Mouse (Mus musculus): ENCODE results near the gene Pinlyp. TPM values are rescaled to one million over a fixed set of nuclear protein-coding genes. Genes with fewer than 3 reads are reported as not detected.
"Not testable (repeated sequence)": the region's sequence is repeated elsewhere in the genome, so short reads cannot be mapped to it uniquely, and the experiment has no call there.

Pinlyp gene
- polyA plus RNA-seq, 1 experiment from 2014 or later = not detected

DNA sequence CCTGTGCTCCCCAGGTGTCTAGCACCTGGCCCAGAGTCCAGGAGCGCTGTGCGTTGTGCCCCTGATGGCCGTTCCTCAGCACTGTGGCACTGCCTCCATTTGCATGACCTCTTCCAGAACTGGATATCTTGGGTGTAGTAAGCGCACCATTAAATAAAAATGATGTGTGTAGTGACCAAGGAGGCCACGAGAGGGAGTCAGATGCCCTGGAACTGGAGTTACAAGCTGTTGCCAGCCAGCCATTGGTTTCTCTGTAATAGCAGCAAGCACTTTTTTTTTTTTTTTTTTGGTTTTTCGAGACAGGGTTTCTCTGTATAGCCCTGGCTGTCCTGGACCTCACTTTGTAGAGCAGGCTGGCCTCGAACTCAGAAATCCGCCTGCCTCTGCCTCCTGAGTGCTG, 29.6 kb downstream of the Pinlyp start:
- H3K36me3 ChIP-seq (replicated peaks) = peaks cover 77% of the 10 kb centered on the region
- H3K27ac ChIP-seq; H3K4me3 ChIP-seq; H3K9me3 ChIP-seq; H3K4me1 ChIP-seq; H3K27me3 ChIP-seq (ENCODE audit: poor library complexity, severe bottlenecking); DNase-seq (ENCODE audit: extremely low spot score, low spot score): not testable (repeated sequence)
- WGBS = 65% methylated on average over 8 of the region's 8 CpGs

DNA sequence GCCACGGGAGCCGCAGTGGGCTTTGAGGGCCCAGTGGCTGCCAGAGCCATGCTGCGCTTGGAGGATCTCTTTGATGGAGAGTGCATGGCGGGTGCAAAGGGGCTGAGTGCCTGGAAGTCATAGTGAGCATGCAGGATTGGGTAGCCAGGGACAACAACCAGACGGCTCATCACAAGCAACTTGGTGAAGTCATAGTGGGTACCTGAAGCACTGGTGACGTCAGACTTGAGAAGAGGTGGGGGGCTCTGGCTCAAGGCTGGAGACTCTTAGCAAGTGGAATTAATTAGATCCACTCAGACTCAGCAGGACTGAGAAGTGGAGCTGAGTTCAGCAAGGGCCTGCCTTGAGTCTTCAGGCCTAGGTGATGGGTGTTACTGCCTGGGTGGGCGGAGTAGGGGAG, 33.6 kb downstream of the Pinlyp start, which contains the start of gene AC161166.1:
Gene AC161166.1 (minus strand): TSS at position 101 of the 400 bp plus-strand sequence.
- 90% methylated on average over 7 of the region's 7 CpGs for WGBS
- DNase-seq (ENCODE audit: extremely low spot score, low spot score) = no peak
- peaks cover 19% of the 10 kb centered on the region for H3K4me1 ChIP-seq
- no peaks in the 10 kb centered on the region for H3K9me3 ChIP-seq
- H3K27me3 ChIP-seq (ENCODE audit: poor library complexity, severe bottlenecking) = no peaks in the 10 kb centered on the region
- peaks cover 74% of the 10 kb centered on the region for H3K36me3 ChIP-seq (replicated peaks)
- H3K27ac ChIP-seq = no peak within 1 kb of the TSS
- H3K4me3 ChIP-seq = no peak within 1 kb of the TSS

DNA sequence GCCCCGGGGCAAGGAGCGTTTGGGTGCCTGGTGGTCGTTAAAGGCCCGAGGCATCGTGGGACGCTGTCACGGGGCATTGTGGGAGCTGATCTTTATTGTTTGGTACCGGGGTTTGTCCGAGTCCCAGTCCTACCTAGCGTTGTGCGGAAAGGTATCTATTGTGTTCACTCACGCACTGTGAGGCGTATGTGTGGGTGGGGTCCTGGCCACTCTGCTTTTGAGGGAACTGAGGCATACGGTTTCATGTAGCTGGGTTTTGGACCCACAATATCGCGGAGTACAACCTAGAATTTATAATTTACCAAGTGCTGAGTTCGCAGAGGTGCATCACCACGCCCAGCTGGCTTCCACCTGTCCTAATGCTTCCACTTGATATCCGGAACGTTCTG, 38.2 kb downstream of the Pinlyp start:
- Histone ChIP-seq H3K4me1 (peaks cover 48% of the 10 kb centered on the region), H3K9me3 (no peaks in the 10 kb centered on the region), H3K4me3 (peak overlapping the region; percentile 75), H3K27me3 (ENCODE audit: poor library complexity, severe bottlenecking) (peaks cover 13% of the 10 kb centered on the region), H3K36me3 (replicated peaks) (peaks cover 34% of the 10 kb centered on the region), H3K27ac (peak overlapping the region; percentile 100)
- DNase-seq (ENCODE audit: extremely low spot score, low spot score) = peak; percentile 44
- 1% methylated on average over 20 of the region's 20 CpGs for WGBS

DNA sequence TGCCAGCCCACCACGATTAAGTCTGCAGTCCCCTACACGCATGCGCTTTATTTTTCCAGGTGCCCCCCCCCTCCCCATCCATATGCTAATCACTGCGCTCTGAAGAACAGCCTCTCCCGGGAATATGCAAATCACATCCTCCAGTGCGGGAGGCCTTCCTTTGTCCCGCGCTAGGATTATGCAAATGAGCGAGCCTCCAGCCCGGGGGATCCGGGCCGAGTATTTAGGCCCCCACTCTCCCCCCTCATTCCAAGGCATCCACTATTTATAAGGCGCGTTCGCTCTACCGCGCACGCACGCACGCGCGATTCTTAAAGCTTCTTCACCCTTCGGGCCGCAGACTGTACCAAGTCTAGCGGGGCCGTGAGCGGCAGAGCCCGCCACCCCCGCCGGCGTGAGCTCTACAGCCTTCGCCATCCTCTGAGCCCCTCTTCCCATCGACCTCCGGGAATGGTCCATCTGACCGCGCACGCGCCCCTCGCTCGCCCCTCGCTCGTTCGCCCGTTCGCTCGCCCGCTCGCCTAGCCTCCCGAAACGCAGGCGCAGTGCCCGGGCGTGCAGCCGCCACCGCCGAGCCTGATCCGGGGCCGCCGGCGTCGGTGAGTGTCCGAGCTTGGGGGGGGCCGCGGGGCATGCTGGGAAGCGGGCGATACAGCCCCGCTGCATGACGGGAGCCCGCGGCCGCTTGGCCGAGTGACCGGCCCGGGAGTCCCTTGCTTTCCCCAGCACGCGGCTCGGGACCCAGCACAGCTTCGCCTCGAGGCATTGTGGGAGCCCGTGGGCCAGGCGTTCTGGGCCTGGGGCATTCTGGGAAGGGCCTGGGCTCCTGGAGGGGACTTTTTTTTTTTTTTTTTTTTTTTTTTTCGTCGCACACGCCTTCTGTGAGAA, 38.8 kb downstream of the Pinlyp start, which contains the start of gene Zfp428:
Gene Zfp428 (plus strand): TSS at position 169 of the 888 bp plus-strand sequence.
- peak within 1 kb of the TSS; percentile 75 for H3K4me3 ChIP-seq
- under 1% methylated on average over 84 of the region's 84 CpGs for WGBS
- peaks cover 20% of the 10 kb centered on the region for H3K27me3 ChIP-seq (ENCODE audit: poor library complexity, severe bottlenecking)

DNA sequence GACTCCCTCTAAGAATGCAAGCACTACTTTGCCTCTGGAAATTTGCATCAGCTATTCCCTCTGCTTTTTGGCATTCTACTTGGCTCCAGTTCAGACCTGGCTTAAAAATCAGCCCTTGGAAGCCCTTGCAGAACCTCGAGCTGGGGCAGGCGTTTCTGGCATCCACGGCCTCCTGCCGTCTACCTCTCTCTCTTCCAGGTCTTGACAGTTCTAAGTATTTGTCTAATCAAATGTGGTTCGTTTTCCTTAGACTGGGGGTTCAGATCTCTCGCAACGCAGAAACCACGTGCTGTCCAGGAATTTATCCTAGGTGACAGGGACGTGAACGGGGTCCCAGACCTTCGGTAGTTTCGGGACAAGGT, 39.5 kb downstream of the Pinlyp start:
- Histone ChIP-seq H3K27me3 (ENCODE audit: poor library complexity, severe bottlenecking) (peaks cover 26% of the 10 kb centered on the region), H3K9me3 (peaks cover under 1% of the 10 kb centered on the region; the same call in 1 of the 2 replicates), H3K36me3 (replicated peaks) (peaks cover 34% of the 10 kb centered on the region), H3K4me3 (peak overlapping the region; percentile 75), H3K4me1 (peaks cover 48% of the 10 kb centered on the region), H3K27ac (peak overlapping the region; percentile 100)
- WGBS = under 1% methylated on average over 12 of the region's 12 CpGs
- DNase-seq (ENCODE audit: extremely low spot score, low spot score) = no peak

More for the DNA sequence above, 38.8 kb downstream of the Pinlyp start, which contains the start of gene Zfp428:
- Histone ChIP-seq H3K9me3 (no peaks in the 10 kb centered on the region), H3K27ac (peak within 1 kb of the TSS; percentile 100), H3K36me3 (replicated peaks) (peaks cover 34% of the 10 kb centered on the region), H3K4me1 (peaks cover 48% of the 10 kb centered on the region)
- peak; percentile 91 for DNase-seq (ENCODE audit: extremely low spot score, low spot score)

DNA sequence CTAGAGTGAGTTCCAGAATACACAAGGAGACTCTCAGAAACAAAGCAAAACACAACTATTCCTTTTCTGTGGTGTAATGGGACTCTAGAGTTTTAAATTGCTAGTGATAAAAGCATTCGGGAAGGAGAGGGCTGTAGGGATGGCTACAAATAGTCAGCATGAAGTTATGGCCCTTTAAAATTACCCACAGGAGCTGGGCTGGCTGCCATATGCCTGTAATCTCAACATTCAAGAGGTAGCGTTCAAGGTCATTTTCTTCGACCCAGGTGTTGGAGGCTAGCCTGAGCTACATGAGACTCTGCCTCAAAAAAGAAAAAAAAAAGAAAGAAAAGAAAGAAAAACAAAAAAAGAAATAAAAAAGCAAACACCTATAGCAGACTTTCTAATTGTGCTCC, 39.9 kb downstream of the Pinlyp start:
- H3K27ac ChIP-seq = peak overlapping the region; percentile 100
- H3K36me3 ChIP-seq (replicated peaks) = peaks cover 34% of the 10 kb centered on the region
- H3K9me3 ChIP-seq = peaks cover 5% of the 10 kb centered on the region
- H3K27me3 ChIP-seq (ENCODE audit: poor library complexity, severe bottlenecking) = peaks cover 30% of the 10 kb centered on the region
- WGBS = 26% methylated on average over 3 of the region's 3 CpGs
- no peak for DNase-seq (ENCODE audit: extremely low spot score, low spot score)
- H3K4me3 ChIP-seq = peak overlapping the region; percentile 75
- H3K4me1 ChIP-seq = peaks cover 48% of the 10 kb centered on the region

DNA sequence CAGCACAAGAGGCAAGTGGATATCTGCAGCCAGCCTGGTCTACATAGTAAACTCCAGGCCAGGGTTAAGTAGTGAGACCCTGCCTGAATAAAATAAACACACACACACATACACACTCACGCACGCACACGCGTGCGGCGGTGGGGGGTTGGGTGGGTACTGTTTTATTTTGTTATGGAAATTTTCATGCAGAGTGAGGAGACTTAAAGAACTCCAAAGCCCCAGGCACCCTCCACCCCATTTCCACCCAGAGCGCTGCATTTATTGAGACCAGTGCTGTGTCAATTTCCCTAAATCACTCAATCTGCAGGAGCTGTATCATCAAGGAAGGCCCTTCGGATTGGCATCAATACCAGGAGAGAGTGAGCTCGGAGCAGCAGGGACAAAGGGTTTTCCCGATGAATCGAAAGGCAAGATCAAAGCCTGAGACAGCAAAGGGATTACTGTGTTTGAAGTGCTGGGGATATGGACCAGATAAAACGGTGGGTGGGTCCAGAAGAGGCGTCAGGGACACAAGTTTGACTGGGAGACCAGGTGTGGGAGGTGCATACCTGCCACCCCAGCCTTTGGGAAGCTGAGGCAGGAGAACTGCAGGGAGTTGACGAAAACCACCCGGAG, 40.4 kb downstream of the Pinlyp start:
- Histone ChIP-seq H3K9me3 (peaks cover 10% of the 10 kb centered on the region), H3K27ac (peak overlapping the region; percentile 100), H3K27me3 (ENCODE audit: poor library complexity, severe bottlenecking) (peaks cover 35% of the 10 kb centered on the region), H3K4me3 (peak overlapping the region; percentile 75; the same call in 1 of the 2 replicates), H3K4me1 (peaks cover 48% of the 10 kb centered on the region), H3K36me3 (replicated peaks) (peaks cover 34% of the 10 kb centered on the region)
- 16% methylated on average over 15 of the region's 15 CpGs for WGBS
- no peak for DNase-seq (ENCODE audit: extremely low spot score, low spot score)

DNA sequence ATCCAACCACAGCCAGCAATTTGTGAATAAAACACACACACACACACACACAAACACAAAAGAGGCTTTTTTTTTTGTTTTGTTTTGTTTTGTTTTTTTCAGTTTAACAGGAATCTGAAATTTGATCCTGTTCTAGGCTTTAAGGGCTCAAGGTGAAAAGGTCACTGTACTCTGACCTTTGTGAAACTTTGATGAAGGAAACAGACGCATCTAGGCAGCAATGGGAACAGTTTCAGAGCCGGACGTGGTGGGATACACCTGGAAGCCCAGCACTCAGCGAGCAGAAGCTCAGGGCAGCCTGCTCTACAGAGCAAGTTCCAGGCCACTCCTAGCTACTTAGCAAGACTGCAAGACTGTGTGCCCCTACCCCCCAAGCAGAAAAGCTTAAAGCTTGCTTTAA, 41.0 kb downstream of the Pinlyp start:
- Histone ChIP-seq H3K4me3 (no peak overlapping the region), H3K4me1 (peaks cover 54% of the 10 kb centered on the region), H3K27ac (0 out of 2 replicates have a peak overlapping the region, but pooled peaks have one; percentile 100), H3K36me3 (replicated peaks) (peaks cover 34% of the 10 kb centered on the region), H3K9me3 (peaks cover 11% of the 10 kb centered on the region), H3K27me3 (ENCODE audit: poor library complexity, severe bottlenecking) (peaks cover 42% of the 10 kb centered on the region)
- no peak for DNase-seq (ENCODE audit: extremely low spot score, low spot score)
- 12% methylated on average over 4 of the region's 4 CpGs for WGBS

DNA sequence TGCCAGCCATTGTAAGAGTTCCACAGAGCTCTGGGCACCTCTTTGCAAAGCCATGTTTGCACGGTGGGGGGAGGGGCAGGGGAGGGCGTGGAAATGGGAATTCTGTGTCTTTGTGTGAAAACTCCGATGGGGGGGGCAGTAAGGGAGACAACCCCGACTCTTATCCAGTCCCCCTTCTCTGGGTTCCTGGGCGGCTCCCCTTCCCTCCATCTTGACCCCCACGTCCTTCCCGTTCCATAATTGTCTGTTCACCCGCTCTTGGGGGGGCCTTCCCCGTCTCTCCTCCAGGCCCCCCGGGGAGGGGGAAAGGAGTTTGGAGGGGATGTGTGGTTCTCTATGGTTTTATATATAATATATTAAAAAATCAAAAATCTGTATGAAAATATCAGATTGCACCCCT, 41.9 kb downstream of the Pinlyp start:
- H3K27ac ChIP-seq = peak overlapping the region; percentile 40; the same call in 1 of the 2 replicates

DNA sequence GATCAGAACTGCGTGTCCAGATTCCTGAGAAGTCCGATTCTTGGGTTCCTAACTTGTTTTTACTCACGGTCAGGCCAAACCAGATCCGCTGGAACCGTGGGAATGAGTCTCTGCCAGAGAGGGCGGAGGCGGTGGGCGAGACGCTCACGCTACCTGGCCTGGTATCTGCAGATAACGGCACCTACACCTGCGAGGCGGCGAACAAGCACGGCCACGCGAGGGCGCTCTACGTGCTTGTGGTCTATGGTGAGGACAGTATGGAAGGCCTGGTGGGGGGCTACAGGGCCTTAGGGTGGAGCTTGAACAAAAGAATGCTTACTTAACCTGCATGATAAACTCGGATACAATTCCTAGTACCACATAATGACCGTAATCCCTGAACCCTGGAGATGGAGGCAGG, 44.4 kb downstream of the Pinlyp start:
- Histone ChIP-seq H3K27me3 (ENCODE audit: poor library complexity, severe bottlenecking) (peaks cover 68% of the 10 kb centered on the region), H3K36me3 (replicated peaks) (peaks cover 39% of the 10 kb centered on the region), H3K9me3 (peaks cover 11% of the 10 kb centered on the region), H3K4me3 (no peak overlapping the region), H3K4me1 (peaks cover 44% of the 10 kb centered on the region), H3K27ac (no peak overlapping the region)
- no peak for DNase-seq (ENCODE audit: extremely low spot score, low spot score)
- whole genome bisulfite sequencing = 46% methylated on average over 21 of the region's 21 CpGs

More for the DNA sequence above, 41.9 kb downstream of the Pinlyp start:
- 19% methylated on average over 10 of the region's 10 CpGs for WGBS
- peaks cover 51% of the 10 kb centered on the region for H3K27me3 ChIP-seq (ENCODE audit: poor library complexity, severe bottlenecking)
- peaks cover 11% of the 10 kb centered on the region for H3K9me3 ChIP-seq
- no peak overlapping the region for H3K4me3 ChIP-seq
- peaks cover 59% of the 10 kb centered on the region for H3K4me1 ChIP-seq
- peaks cover 39% of the 10 kb centered on the region for H3K36me3 ChIP-seq (replicated peaks)
- no peak for DNase-seq (ENCODE audit: extremely low spot score, low spot score)

DNA sequence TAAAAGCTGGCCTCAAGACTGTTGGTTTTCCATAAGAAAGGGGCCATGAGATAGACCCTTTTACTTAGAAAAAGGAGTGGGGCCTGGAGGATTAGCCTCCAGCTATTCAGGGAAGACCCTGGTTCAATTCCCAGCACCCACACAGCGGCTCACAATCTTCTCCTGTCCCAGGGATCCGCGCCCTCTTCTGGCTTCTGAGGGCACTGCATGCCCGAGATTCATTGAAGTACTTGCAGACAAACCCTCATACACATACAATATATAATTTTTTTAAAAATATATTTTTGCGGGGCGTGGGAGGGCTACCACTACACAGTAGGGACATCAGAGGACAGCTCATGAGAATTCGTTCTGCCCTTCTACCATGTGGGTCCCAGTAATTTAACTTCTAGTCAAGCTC, 45.0 kb downstream of the Pinlyp start:
- DNase-seq (ENCODE audit: extremely low spot score, low spot score) = no peak
- WGBS = 33% methylated on average over 7 of the region's 7 CpGs
- Histone ChIP-seq H3K27ac (no peak overlapping the region), H3K9me3 (peaks cover 11% of the 10 kb centered on the region), H3K27me3 (ENCODE audit: poor library complexity, severe bottlenecking) (peaks cover 68% of the 10 kb centered on the region), H3K36me3 (replicated peaks) (peaks cover 39% of the 10 kb centered on the region), H3K4me3 (no peak overlapping the region), H3K4me1 (peaks cover 38% of the 10 kb centered on the region)

DNA sequence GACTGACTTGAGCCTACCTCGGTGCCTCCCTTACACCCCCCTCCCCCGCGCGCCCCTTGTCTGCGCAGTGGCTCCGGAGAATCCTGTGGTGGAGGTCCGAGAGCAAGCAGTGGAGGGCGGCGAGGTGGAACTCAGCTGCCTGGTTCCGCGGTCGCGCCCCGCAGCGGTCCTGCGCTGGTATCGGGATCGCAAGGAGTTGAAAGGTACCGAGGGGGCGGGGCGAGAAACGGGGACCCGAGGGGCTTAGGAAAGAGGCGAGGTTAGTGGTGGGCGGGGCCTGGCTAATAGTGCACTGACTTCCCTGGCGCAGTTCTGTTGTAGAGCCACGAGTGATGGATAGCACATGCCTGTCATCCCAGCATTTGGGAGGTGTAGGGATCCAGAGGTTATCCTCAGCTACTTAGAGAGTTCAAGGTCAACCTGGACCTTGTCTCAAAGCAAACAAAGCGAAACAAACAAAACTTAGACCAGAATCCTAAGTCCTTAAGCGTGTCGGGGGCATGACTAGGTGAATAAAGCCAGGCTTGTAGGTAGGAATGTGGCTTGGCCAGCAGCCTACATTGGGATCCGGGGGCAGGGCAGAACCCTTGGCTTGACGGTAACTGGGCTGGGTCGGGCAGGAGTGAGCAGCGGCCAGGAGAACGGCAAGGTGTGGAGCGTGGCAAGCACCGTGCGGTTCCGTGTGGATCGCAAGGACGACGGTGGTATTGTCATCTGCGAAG, 45.9 kb downstream of the Pinlyp start:
- Histone ChIP-seq H3K27ac (0 out of 2 replicates have a peak overlapping the region, but pooled peaks have one; percentile 31), H3K4me3 (peak overlapping the region; percentile 46), H3K9me3 (peaks cover 11% of the 10 kb centered on the region), H3K36me3 (replicated peaks) (peaks cover 40% of the 10 kb centered on the region), H3K4me1 (peaks cover 29% of the 10 kb centered on the region), H3K27me3 (ENCODE audit: poor library complexity, severe bottlenecking) (peaks cover 68% of the 10 kb centered on the region)
- WGBS = 13% methylated on average over 43 of the region's 43 CpGs
- DNase-seq (ENCODE audit: extremely low spot score, low spot score) = no peak

All from forebrain, embryonic 10.5 days (tissue).